Mouse (Mus musculus): ENCODE measurements around the gene Med13l. TPM values are rescaled to one million over a fixed set of nuclear protein-coding genes. Genes with fewer than 3 reads are reported as not detected.

Gene Med13l
- polyA plus RNA-seq, 1 experiment = 10.7 TPM

- TF ChIP-seq POLR2A (IDR thresholded peaks at IDR 0.05; ENCODE audit: low read depth, low read length) (no peak), CTCF (conservative IDR thresholded peaks at IDR 0.05; ENCODE audit: insufficient read depth, insufficient read length, low read depth, low read length) (no peak)
- no peaks in the 10 kb centered on the region for H3K27me3 ChIP-seq (replicated peaks; ENCODE audit: control insufficient read depth, insufficient read depth, low read length)
- H3K27ac ChIP-seq (ENCODE audit: insufficient read depth, low read depth, low read length) = no peak overlapping the region
- DNase-seq = no peak
- H3K4me1 ChIP-seq (ENCODE audit: control insufficient read depth, insufficient read depth, low read length) = peaks cover 11% of the 10 kb centered on the region; the same call in 1 of the 2 replicates
- H3K4me3 ChIP-seq (ENCODE audit: insufficient read depth, low read depth, low read length) = no peak overlapping the region
- H3K36me3 ChIP-seq (ENCODE audit: control insufficient read depth, insufficient read depth, low read length) = no peaks in the 10 kb centered on the region
- WGBS = 71% methylated on average over 5 of the region's 5 CpGs
Measured at GRCm38 (mm10) chr5:118627630-118628029, 67.2 kb downstream of the Med13l start.

GRCm38 (mm10) chr5:118628211-118628610 is 67.7 kb downstream of the Med13l start:
- no peak for DNase-seq
- no peak overlapping the region for H3K4me3 ChIP-seq (ENCODE audit: insufficient read depth, low read depth, low read length)
- 93% methylated on average over 4 of the region's 4 CpGs for WGBS
- H3K36me3 ChIP-seq (ENCODE audit: control insufficient read depth, insufficient read depth, low read length) = no peaks in the 10 kb centered on the region
- TF ChIP-seq POLR2A (IDR thresholded peaks at IDR 0.05; ENCODE audit: low read depth, low read length) (no peak), CTCF (conservative IDR thresholded peaks at IDR 0.05; ENCODE audit: insufficient read depth, insufficient read length, low read depth, low read length) (no peak)
- peaks cover 11% of the 10 kb centered on the region; the same call in 1 of the 2 replicates for H3K4me1 ChIP-seq (ENCODE audit: control insufficient read depth, insufficient read depth, low read length)
- no peaks in the 10 kb centered on the region for H3K27me3 ChIP-seq (replicated peaks; ENCODE audit: control insufficient read depth, insufficient read depth, low read length)
- no peak overlapping the region for H3K27ac ChIP-seq (ENCODE audit: insufficient read depth, low read depth, low read length)

DNA sequence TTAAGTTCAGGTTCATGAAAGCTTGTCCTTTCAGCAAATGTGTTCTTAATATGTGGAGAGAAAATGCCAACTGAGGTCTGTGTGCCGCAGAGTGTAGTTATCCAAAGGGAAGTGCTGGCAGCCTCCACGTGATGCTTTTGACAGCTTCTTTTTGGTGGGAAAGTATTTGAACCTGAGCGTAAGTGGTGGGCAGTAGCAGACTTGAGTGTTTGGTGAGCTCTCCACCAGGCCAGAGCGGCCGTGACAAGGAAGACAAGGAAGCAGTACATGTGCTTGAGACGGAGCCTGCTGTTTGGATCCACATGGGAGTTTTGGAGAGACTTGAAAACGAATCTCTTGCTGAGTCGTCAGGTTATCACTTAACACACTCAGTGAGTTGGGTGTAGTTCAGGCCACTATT is 71.9 kb downstream of the Med13l start:
- Histone ChIP-seq H3K4me3 (ENCODE audit: insufficient read depth, low read depth, low read length) (no peak overlapping the region), H3K27ac (ENCODE audit: insufficient read depth, low read depth, low read length) (no peak overlapping the region), H3K4me1 (ENCODE audit: control insufficient read depth, insufficient read depth, low read length) (peaks cover 17% of the 10 kb centered on the region), H3K27me3 (replicated peaks; ENCODE audit: control insufficient read depth, insufficient read depth, low read length) (no peaks in the 10 kb centered on the region), H3K36me3 (ENCODE audit: control insufficient read depth, insufficient read depth, low read length) (no peaks in the 10 kb centered on the region)
- DNase-seq = no peak
- no peak for TF ChIP-seq CTCF (conservative IDR thresholded peaks at IDR 0.05; ENCODE audit: insufficient read depth, insufficient read length, low read depth, low read length)
- TF ChIP-seq POLR2A (IDR thresholded peaks at IDR 0.05; ENCODE audit: low read depth, low read length) = no peak
- WGBS = 78% methylated on average over 8 of the region's 8 CpGs

GRCm38 (mm10) chr5:118633106-118633505 is 72.6 kb downstream of the Med13l start:
- Histone ChIP-seq H3K4me1 (ENCODE audit: control insufficient read depth, insufficient read depth, low read length) (peaks cover 13% of the 10 kb centered on the region), H3K27ac (ENCODE audit: insufficient read depth, low read depth, low read length) (no peak overlapping the region), H3K27me3 (replicated peaks; ENCODE audit: control insufficient read depth, insufficient read depth, low read length) (no peaks in the 10 kb centered on the region), H3K4me3 (ENCODE audit: insufficient read depth, low read depth, low read length) (no peak overlapping the region), H3K36me3 (ENCODE audit: control insufficient read depth, insufficient read depth, low read length) (no peaks in the 10 kb centered on the region)
- DNase-seq = no peak
- TF ChIP-seq POLR2A (IDR thresholded peaks at IDR 0.05; ENCODE audit: low read depth, low read length) (no peak), CTCF (conservative IDR thresholded peaks at IDR 0.05; ENCODE audit: insufficient read depth, insufficient read length, low read depth, low read length) (no peak)
- 60% methylated on average over 8 of the region's 8 CpGs for WGBS

GRCm38 (mm10) chr5:118635476-118636187 is 75.2 kb downstream of the Med13l start:
- Histone ChIP-seq H3K36me3 (ENCODE audit: control insufficient read depth, insufficient read depth, low read length) (no peaks in the 10 kb centered on the region), H3K4me1 (ENCODE audit: control insufficient read depth, insufficient read depth, low read length) (peaks cover 15% of the 10 kb centered on the region), H3K4me3 (ENCODE audit: insufficient read depth, low read depth, low read length) (no peak overlapping the region), H3K27ac (ENCODE audit: insufficient read depth, low read depth, low read length) (no peak overlapping the region), H3K27me3 (replicated peaks; ENCODE audit: control insufficient read depth, insufficient read depth, low read length) (no peaks in the 10 kb centered on the region)
- 37% methylated on average over 11 of the region's 11 CpGs for WGBS
- no peak for TF ChIP-seq POLR2A (IDR thresholded peaks at IDR 0.05; ENCODE audit: low read depth, low read length)
- no peak for TF ChIP-seq CTCF (conservative IDR thresholded peaks at IDR 0.05; ENCODE audit: insufficient read depth, insufficient read length, low read depth, low read length)
- DNase-seq = peak; percentile 26

GRCm38 (mm10) chr5:118636399-118637369 is 76.2 kb downstream of the Med13l start:
- Histone ChIP-seq H3K27ac (ENCODE audit: insufficient read depth, low read depth, low read length) (no peak overlapping the region), H3K27me3 (replicated peaks; ENCODE audit: control insufficient read depth, insufficient read depth, low read length) (no peaks in the 10 kb centered on the region), H3K36me3 (ENCODE audit: control insufficient read depth, insufficient read depth, low read length) (no peaks in the 10 kb centered on the region), H3K4me3 (ENCODE audit: insufficient read depth, low read depth, low read length) (no peak overlapping the region), H3K4me1 (ENCODE audit: control insufficient read depth, insufficient read depth, low read length) (peaks cover 19% of the 10 kb centered on the region)
- WGBS = 82% methylated on average over 16 of the region's 16 CpGs
- no peak for DNase-seq
- TF ChIP-seq CTCF (conservative IDR thresholded peaks at IDR 0.05; ENCODE audit: insufficient read depth, insufficient read length, low read depth, low read length) (no peak), POLR2A (IDR thresholded peaks at IDR 0.05; ENCODE audit: low read depth, low read length) (no peak)

DNA sequence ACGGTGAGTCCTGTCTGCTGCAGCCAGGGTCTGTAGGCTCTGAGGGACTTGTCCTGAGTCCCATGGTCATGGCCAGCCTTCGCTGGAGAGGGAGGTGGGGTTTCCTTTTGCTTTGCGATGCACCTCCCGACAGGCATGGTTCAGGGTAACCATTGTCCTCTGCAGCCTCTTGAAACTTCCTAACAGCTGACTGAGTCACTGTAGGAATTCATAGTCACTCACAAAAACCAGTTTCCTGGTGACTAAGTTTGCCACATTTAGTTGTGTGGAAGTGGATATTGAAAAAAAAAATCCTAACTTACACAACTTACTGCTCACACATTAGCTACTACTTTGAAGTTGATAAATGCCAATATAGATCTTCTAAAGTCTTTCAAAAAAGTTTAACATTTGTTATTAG is 77.5 kb downstream of the Med13l start:
- Histone ChIP-seq H3K36me3 (ENCODE audit: control insufficient read depth, insufficient read depth, low read length) (no peaks in the 10 kb centered on the region), H3K27me3 (replicated peaks; ENCODE audit: control insufficient read depth, insufficient read depth, low read length) (no peaks in the 10 kb centered on the region), H3K4me1 (ENCODE audit: control insufficient read depth, insufficient read depth, low read length) (peaks cover 23% of the 10 kb centered on the region), H3K27ac (ENCODE audit: insufficient read depth, low read depth, low read length) (no peak overlapping the region), H3K4me3 (ENCODE audit: insufficient read depth, low read depth, low read length) (no peak overlapping the region)
- DNase-seq = no peak
- TF ChIP-seq POLR2A (IDR thresholded peaks at IDR 0.05; ENCODE audit: low read depth, low read length) = no peak
- TF ChIP-seq CTCF (conservative IDR thresholded peaks at IDR 0.05; ENCODE audit: insufficient read depth, insufficient read length, low read depth, low read length) = no peak
- 57% methylated on average over 4 of the region's 4 CpGs for WGBS
